ENCODE assay signal across 29 mouse cellular contexts in the genomic region with DNA sequence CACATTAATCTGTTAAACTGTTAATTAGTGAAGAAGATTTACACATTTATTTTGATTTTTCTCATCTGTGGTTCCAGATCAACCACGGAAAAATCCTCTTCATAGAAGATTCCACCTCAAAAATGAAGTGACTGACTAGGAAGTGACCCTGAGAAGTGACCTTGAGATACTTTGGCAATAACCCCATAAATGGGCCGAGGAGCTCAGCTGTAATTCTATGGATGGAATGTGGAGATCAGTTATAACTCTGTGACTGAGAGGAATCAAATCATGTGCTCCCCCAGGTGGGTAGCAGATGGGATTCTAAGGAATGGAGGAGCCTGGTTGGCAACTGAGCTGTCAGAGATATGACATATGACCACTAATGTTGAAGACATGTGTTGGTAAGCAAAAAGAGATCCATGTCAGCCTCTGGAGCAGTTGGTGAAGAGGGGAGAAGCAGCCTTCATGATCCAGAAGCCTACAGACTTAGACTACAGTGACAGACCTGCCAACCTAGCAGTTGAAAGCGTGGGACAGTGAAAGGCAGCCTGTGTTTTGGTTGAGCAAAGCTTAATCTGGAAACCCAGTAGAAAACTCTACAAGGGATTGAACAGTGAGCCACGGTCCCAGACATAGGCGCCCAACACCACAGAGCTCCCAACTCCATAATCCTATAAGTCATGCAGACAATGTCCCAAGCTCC.
"Had no signal": no experiment of that assay in that cellular context is flagged by ENCODE, and none has a peak within 500 bp of the region (broad histone marks: within the 10 kb centered on the region; RNA-seq: fewer than 3 reads in every experiment).

No protein-coding gene starts in this region.

- H3K4me3 ChIP-seq: gastrocnemius, adult 2 months; heart, adult 2 months; heart, embryonic 13.5 days; heart, embryonic 15.5 days; hindbrain, embryonic 10.5 days; hindbrain, embryonic 12.5 days; intestine, embryonic 15.5 days; kidney, embryonic 15.5 days; limb, embryonic 13.5 days; limb, embryonic 15.5 days; liver, embryonic 12.5 days had no signal

- H3K4me2 ChIP-seq: heart, embryonic 11.5 days; heart, embryonic 13.5 days; heart, embryonic 15.5 days; hindbrain, embryonic 12.5 days; hindbrain, embryonic 14.5 days; intestine, embryonic 15.5 days; kidney, embryonic 15.5 days; limb, embryonic 13.5 days; limb, embryonic 15.5 days; liver, embryonic 12.5 days had no signal

- H3K4me1 ChIP-seq: heart, embryonic 13.5 days; heart, embryonic 15.5 days; hindbrain, embryonic 10.5 days; hindbrain, embryonic 12.5 days; intestine, embryonic 15.5 days; kidney, embryonic 15.5 days; limb, embryonic 13.5 days; limb, embryonic 15.5 days; liver, embryonic 12.5 days had no signal

- H3K27me3 ChIP-seq: heart, embryonic 13.5 days; heart, embryonic 15.5 days; hindbrain, embryonic 12.5 days; intestine, embryonic 15.5 days; kidney, embryonic 15.5 days; limb, embryonic 13.5 days; limb, embryonic 15.5 days; liver, embryonic 12.5 days had no signal

- H3K27ac ChIP-seq: gastrocnemius, adult 2 months; heart, adult 2 months; heart, embryonic 13.5 days; heart, embryonic 15.5 days; hindbrain, embryonic 10.5 days; hindbrain, embryonic 12.5 days; hindbrain, embryonic 14.5 days; intestine, embryonic 15.5 days; kidney, embryonic 15.5 days; kidney, postnatal 0 days; limb, embryonic 13.5 days; limb, embryonic 15.5 days; liver, embryonic 12.5 days; liver, embryonic 14.5 days had no signal

- H3K9me3 ChIP-seq: heart, embryonic 13.5 days; heart, embryonic 15.5 days; hindbrain, embryonic 10.5 days; hindbrain, embryonic 12.5 days; intestine, embryonic 15.5 days; kidney, embryonic 15.5 days; limb, embryonic 13.5 days; limb, embryonic 15.5 days; liver, embryonic 12.5 days had no signal

- ATAC-seq: hindbrain, embryonic 16.5 days; inflammation-experienced regulatory T-cells, adult 6 months; intestine, embryonic 15.5 days; liver, embryonic 12.5 days had no signal

- DNase-seq: gastrocnemius, adult 2 months; gastrocnemius, postnatal 10 days; gastrocnemius, postnatal 25 days; heart, adult 2 months; heart, postnatal 4 days; kidney, adult 11 months; kidney, adult 2 months; kidney, adult 9 months; kidney, postnatal 14 days; kidney, postnatal 36 days; layer of hippocampus, adult 9-11 months; layer of hippocampus, postnatal 36 days; left cerebral cortex, postnatal 4 days; lung, adult 18-20 months had no signal

- H3K9ac ChIP-seq: heart, embryonic 13.5 days; heart, embryonic 15.5 days; hindbrain, embryonic 12.5 days; hindbrain, embryonic 14.5 days; intestine, embryonic 15.5 days; kidney, embryonic 15.5 days; limb, embryonic 13.5 days; limb, embryonic 15.5 days; liver, embryonic 12.5 days; liver, embryonic 14.5 days had no signal
